Mouse (Mus musculus) duodenum, adult 2 months (tissue): Measurements from ENCODE around the gene Ermap. TPM values are rescaled to one million over a fixed set of nuclear protein-coding genes. Genes with fewer than 3 reads are reported as not detected.

ENCODE experiments used
- polyA plus RNA-seq: library from polyadenylated mRNA; depleted of rRNA; stranded (reverse); fragments of >200 nt; gene quantifications from 2 replicates; pipeline ENCODE4 v1.2.3, GENCODE M21; 2012; ENCODE audit warnings: low replicate concordance; rRNA removed

Gene Ermap
- polyA plus RNA-seq, result 0.02 and 0.12 TPM in 2 replicates

GRCm38 (mm10) chr4:119189864-119190263, at the start of gene Ermap:
TSS of gene Ermap (minus strand) at chr4:119190011.

DNA sequence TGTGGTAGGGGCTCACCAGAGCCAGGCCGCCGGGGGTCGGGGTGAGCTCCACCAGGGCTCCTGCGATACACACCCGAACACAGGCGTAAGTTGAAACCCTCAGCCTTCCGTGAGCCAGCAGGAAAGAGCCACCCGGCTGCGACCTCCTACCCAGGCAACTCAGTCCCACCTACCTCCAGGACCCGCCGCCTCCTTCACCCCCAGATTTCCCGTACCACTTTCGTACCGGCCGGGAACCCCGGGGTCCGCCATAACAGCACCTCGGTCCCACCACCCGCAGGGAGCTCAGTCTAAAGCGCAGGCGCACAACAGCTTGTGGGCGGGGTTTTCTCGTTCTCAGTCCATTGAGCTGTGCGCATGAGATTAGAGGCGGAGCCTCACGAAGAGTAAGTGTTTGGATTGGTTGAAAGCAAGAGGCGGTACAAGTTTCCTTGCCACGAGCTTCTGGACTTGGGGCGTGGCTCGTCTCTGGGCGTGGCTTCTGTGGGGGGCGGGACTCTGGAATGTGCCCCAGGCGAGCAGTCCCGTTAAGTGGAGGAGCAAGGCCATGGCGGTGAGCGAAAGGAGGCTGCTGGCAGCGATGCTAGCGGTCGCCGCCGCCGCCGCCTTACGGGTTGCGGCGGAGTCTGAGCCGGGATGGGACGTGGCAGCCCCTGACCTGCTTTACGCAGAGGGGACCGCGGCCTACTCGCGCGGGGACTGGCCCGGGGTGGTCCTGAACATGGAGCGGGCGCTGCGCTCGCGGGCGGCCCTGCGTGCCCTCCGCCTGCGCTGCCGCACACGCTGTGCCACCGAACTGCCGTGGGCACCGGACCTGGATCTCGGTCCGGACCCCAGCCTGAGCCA, 42.8 kb upstream of the Ermap start, which contains the start of the genes AU022252 and P3h1:
TSS of gene AU022252 (minus strand) at position 303 of the 846 bp plus-strand sequence.
TSS of gene P3h1 (plus strand) at position 506 of the 846 bp plus-strand sequence.

DNA sequence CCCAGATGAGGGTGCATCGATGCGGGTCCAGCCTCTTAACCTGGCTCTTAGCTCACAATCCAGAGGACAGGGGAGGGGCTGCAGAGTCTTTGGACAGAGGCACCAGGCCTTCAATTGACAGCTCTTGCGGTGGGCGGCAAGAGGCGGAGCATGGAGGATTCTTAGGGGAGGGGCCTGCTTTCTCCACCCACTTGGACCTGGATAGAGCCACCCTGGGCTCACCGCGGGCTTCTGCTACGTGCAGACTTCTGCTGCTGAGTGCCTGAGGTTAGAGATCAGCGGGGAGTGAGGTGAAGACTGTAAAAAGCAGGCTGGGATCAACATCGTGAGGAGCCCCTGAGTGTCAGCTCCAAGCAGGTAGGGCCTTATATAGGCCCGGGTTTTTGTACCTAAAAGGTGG, 28.4 kb upstream of the Ermap start, which contains the start of gene Tmem269:
TSS of gene Tmem269 (minus strand) at position 49 of the 400 bp plus-strand sequence.

DNA sequence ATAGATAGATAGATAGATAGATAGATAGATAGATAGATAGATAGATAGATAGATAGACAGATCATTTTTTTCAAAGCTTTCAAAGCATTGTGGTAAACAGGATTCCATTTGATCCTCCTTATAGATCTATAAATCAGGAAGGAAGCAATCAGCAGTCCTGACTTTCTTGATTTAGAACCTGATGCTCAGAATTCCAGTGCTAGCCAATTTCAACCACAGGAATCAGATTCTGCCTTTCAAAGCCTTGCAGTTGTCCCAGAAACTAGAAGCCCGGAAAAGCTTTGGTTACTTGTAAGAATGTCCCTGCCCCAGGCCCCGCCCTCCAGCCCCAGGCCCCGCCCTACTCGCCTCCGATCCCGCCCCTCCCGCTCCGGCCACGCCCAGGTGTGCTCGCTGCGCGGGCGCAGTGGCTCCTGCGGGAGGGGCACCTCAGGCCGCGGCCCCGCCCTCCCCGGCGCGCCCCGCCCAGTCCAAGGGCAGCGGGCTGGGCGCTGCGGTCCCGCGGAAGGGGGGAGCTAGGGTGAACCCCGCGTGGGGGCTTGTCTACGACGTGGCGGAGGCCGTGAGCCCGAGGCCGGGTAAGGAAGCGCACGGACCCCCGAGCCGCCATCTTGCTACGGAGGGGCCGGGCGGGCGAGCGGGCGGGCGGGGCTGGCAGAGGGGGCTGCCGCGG, 5.2 kb upstream of the Ermap start, which contains the start of gene Svbp:
TSS of gene Svbp (plus strand) at position 398 of the 673 bp plus-strand sequence.

DNA sequence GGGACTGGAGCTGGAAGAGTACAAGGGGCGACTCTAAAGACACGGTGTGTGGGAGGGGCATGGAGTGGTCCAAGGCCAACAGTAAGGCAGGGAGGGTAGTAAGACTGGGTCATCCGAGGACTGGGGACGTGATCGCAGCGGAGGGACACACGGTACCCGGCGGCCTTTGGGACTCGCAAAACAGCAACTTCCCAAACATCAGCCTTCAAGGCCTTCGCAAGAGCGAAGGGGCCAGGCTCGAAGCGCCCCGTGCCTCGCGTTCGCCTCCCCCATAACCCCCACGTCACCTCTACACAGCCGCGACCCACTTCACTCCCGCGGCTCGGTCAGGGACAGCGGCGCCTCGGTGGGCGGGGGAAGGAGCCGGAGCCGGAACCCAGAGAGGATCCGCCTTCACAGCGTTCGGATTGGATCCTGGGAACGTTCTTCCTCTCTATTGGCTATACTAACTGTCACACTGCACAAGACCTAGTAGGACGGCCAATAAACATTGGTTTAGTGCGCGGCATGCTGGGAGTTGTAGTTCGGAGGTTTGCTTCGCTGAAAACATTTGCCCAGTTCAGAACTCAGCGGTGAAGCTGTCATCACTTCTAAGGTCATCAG, 15.9 kb downstream of the Ermap start, which contains the start of gene Zfp691:
TSS of gene Zfp691 (minus strand) at position 345 of the 603 bp plus-strand sequence.

Other genes starting within 250 kb of the Ermap start
- not detected in 2 replicates for gene Lao1, start 228.4 kb downstream of the Ermap start, polyA plus RNA-seq
- gene Slc2a1, start 81.3 kb downstream of the Ermap start, polyA plus RNA-seq, result 13.3 and 26.0 TPM in 2 replicates
- 5.6 and 7.2 TPM in 2 replicates for gene Zfp691, start 15.8 kb downstream of the Ermap start, polyA plus RNA-seq
- 20.5 and 21.5 TPM in 2 replicates for gene Svbp, start 5.3 kb upstream of the Ermap start, polyA plus RNA-seq
- not detected in 2 replicates for gene Tmem269, start 28.2 kb upstream of the Ermap start, polyA plus RNA-seq
- 1.1 and 1.8 TPM in 2 replicates for gene AU022252, start 42.7 kb upstream of the Ermap start, polyA plus RNA-seq
- 5.7 and 8.0 TPM in 2 replicates for gene P3h1, start 42.9 kb upstream of the Ermap start, polyA plus RNA-seq
- gene Cldn19, start 65.4 kb upstream of the Ermap start, polyA plus RNA-seq, result not detected in 2 replicates
- 178 and 223 TPM in 2 replicates for gene Ybx1, start 104.6 kb upstream of the Ermap start, polyA plus RNA-seq
- 2.6 and 4.2 TPM in 2 replicates for gene Ppih, start 130.5 kb upstream of the Ermap start, polyA plus RNA-seq
- 0.14 TPM in 1 of 2 replicates, not detected in the other for gene Ccdc30, start 225.5 kb upstream of the Ermap start, polyA plus RNA-seq
- 26.5 and 33.8 TPM in 2 replicates for gene Ppcs, start 232.4 kb upstream of the Ermap start, polyA plus RNA-seq
- gene Zmynd12, start 232.8 kb upstream of the Ermap start, polyA plus RNA-seq, result 0.18 and 0.74 TPM in 2 replicates